Mouse (Mus musculus): ENCODE measurements around the gene Lrpprc.

- no peak for TF ChIP-seq EP300 (IDR thresholded peaks at IDR 0.05)
- TF ChIP-seq CTCF (IDR thresholded peaks at IDR 0.05) = no peak
Observed at GRCm38 (mm10) chr17:84657422-84657732, 133.2 kb downstream of the Lrpprc start.
